Mouse (Mus musculus) layer of hippocampus, adult 18-20 months (tissue): ENCODE measurements around the gene Wnt11. TPM values are rescaled to one million over a fixed set of nuclear protein-coding genes. Genes with fewer than 3 reads are reported as not detected.

Source experiments
- DNase-seq, 2 experiments: peaks; one replicate each; pipeline ENCODE4 v3.0.0; 2022; ENCODE audit warnings: low spot score in 2 of 2
- total RNA-seq, 2 experiments: library from RNA; stranded (reverse); gene quantifications; 2 replicates each; pipeline ENCODE4 v1.2.3; 2021

Wnt11 gene
- total RNA-seq, 2 experiments from 2014 or later = 1.5 to 2.3 TPM

GRCm38 (mm10) chr7:98863969-98864718 is 29.2 kb downstream of the Wnt11 start:
- DNase-seq = no peak

- DNase-seq = no peak
Observed at GRCm38 (mm10) chr7:98867053-98867793, 32.3 kb downstream of the Wnt11 start.

- DNase-seq = no peak
Observed at GRCm38 (mm10) chr7:98867794-98868150, 32.9 kb downstream of the Wnt11 start.

- no peak for DNase-seq
Observed at GRCm38 (mm10) chr7:98869070-98869469, 34.2 kb downstream of the Wnt11 start.

GRCm38 (mm10) chr7:98870791-98871190 is 35.9 kb downstream of the Wnt11 start:
- DNase-seq = no peak

- no peak for DNase-seq
Observed at GRCm38 (mm10) chr7:98871882-98872281, 37.0 kb downstream of the Wnt11 start.

GRCm38 (mm10) chr7:98873316-98873715 is 38.4 kb downstream of the Wnt11 start:
- DNase-seq = no peak

- DNase-seq = no peak
Observed at GRCm38 (mm10) chr7:98874411-98874951, 39.6 kb downstream of the Wnt11 start.

- no peak for DNase-seq
Observed at GRCm38 (mm10) chr7:98875390-98875990, 40.6 kb downstream of the Wnt11 start.

GRCm38 (mm10) chr7:98876119-98876518 is 41.2 kb downstream of the Wnt11 start:
- DNase-seq = peak; percentile 37 to 56

- DNase-seq = no peak
Observed at GRCm38 (mm10) chr7:98879176-98879575, 44.3 kb downstream of the Wnt11 start.

- peak in 1 of 2 experiments; percentile 47 for DNase-seq
Observed at GRCm38 (mm10) chr7:98881887-98882286, 47.0 kb downstream of the Wnt11 start.

GRCm38 (mm10) chr7:98887811-98888261 is 52.9 kb downstream of the Wnt11 start:
- DNase-seq = no peak

- DNase-seq = no peak
Observed at GRCm38 (mm10) chr7:98888810-98889209, 53.9 kb downstream of the Wnt11 start.

GRCm38 (mm10) chr7:98889211-98889610 is 54.3 kb downstream of the Wnt11 start:
- DNase-seq = no peak

GRCm38 (mm10) chr7:98893144-98893543 is 58.2 kb downstream of the Wnt11 start:
- DNase-seq = no peak

GRCm38 (mm10) chr7:98894305-98894704 is 59.4 kb downstream of the Wnt11 start:
- DNase-seq = no peak

- no peak for DNase-seq
Observed at GRCm38 (mm10) chr7:98894768-98895167, 59.9 kb downstream of the Wnt11 start.

- no peak for DNase-seq
Observed at GRCm38 (mm10) chr7:98895501-98896095, 60.7 kb downstream of the Wnt11 start.

GRCm38 (mm10) chr7:98897323-98897722 is 62.4 kb downstream of the Wnt11 start:
- DNase-seq = peak; percentile 44 to 73

- no peak for DNase-seq
Observed at GRCm38 (mm10) chr7:98899815-98900214, 64.9 kb downstream of the Wnt11 start.
